Mouse (Mus musculus) liver, embryonic 14.5 days (tissue): Measurements from ENCODE around the gene Sarnp. TPM values are rescaled to one million over a fixed set of nuclear protein-coding genes. Genes with fewer than 3 reads are reported as not detected.

Experiments
- ATAC-seq: fragments of 200-750 bp; cut with Nextera tagmentation; 2 replicates; pipeline ENCODE4 v1.8.0; 2017; ENCODE audit warnings: moderate number of reproducible peaks, mild to moderate bottlenecking, moderate library complexity; ENCODE audit not compliant: insufficient read depth
- DNase-seq, 3 experiments: peaks; one replicate each; pipeline ENCODE4 v3.0.0-alpha.2; 2012 to 2013; ENCODE audit warnings: low read depth in 3 of 3, low spot score in 3 of 3
- H3K27ac ChIP-seq: fragments of 300-500 bp; sonication (generic); 2 replicates; pipeline ENCODE4 v1.5.1; 2014; ENCODE audit warnings: moderate library complexity, mild to moderate bottlenecking, control low read depth, inconsistent platforms
- H3K27me3 ChIP-seq: fragments of 300-500 bp; sonication (generic); 2 replicates; pipeline ENCODE4 v1.6.1; 2014; ENCODE audit warnings: mild to moderate bottlenecking, low read length, moderate library complexity; ENCODE audit not compliant: control insufficient read depth, insufficient read depth
- H3K36me3 ChIP-seq: fragments of 300-500 bp; sonication (generic); replicated peaks from 2 replicates; pipeline ENCODE4 v1.6.1; 2014; ENCODE audit warnings: low read depth; ENCODE audit not compliant: control insufficient read depth, insufficient read depth
- H3K4me1 ChIP-seq, 2 experiments: fragments of 200-500 bp in 1 of 2; fragments of 300-500 bp in 1 of 2; sonication (generic) in 1 of 2; replicated peaks; 2 replicates each; pipeline ENCODE4 v1.6.1; 2012 to 2014; ENCODE audit warnings: antibody characterized with exemption in 1 of 2, inconsistent platforms in 1 of 2, low read length in 1 of 2; ENCODE audit not compliant: control insufficient read depth in 2 of 2, insufficient read depth in 2 of 2
- H3K4me2 ChIP-seq: fragments of 300-500 bp; sonication (generic); 2 replicates; pipeline ENCODE4 v1.6.1; 2014; ENCODE audit warnings: low read depth, mild to moderate bottlenecking, control low read depth, moderate library complexity
- H3K4me3 ChIP-seq, 2 experiments: fragments of 200-500 bp in 1 of 2; fragments of 300-500 bp in 1 of 2; sonication (generic) in 1 of 2; 2 replicates each; pipeline ENCODE4 v1.5.1; 2012 to 2014; ENCODE audit warnings: low read depth in 2 of 2, low read length in 2 of 2, mild to moderate bottlenecking in 2 of 2, control low read depth in 1 of 2, inconsistent platforms in 1 of 2, moderate library complexity in 1 of 2; ENCODE audit not compliant: insufficient read depth in 1 of 2
- H3K9ac ChIP-seq: fragments of 300-500 bp; sonication (generic); replicated peaks from 2 replicates; pipeline ENCODE4 v1.6.1; 2014; ENCODE audit warnings: mild to moderate bottlenecking, control low read depth, moderate library complexity
- H3K9me3 ChIP-seq: fragments of 300-500 bp; sonication (generic); 2 replicates; pipeline ENCODE4 v1.6.1; 2016; ENCODE audit warnings: low read length, mixed read lengths; ENCODE audit not compliant: control insufficient read depth
- CTCF ChIP-seq: IDR thresholded peaks from 2 replicates; pipeline ENCODE4 v1.5.1; 2016; ENCODE audit warnings: antibody characterized with exemption, low read depth, control low read depth
- EP300 ChIP-seq: IDR thresholded peaks from 2 replicates; pipeline ENCODE4 v1.6.1; 2016; ENCODE audit warnings: antibody characterized with exemption, low read depth
- WGBS: fragments of 180-500 bp; shearing (Covaris S2); extraction: QIAGEN DNeasy Blood & Tissue Kit; methylation state at CpG from one replicate; pipeline ENCODE4 v1.1.7; 2014; ENCODE audit not compliant: insufficient replicate concordance; 5-methylcytosine and 5-hydroxymethylcytosine counted together
- polyA plus RNA-seq, 2 experiments: library from polyadenylated mRNA; depleted of rRNA in 1 of 2; stranded (reverse) in 1 of 2; unstranded in 1 of 2; fragments of >200 nt; fragmentation: Nextera tagmentation in 1 of 2; extraction: Ambion mirVana in 1 of 2; gene quantifications; 2 replicates each; pipeline versions ENCODE4 v1.2.1 to v1.2.3; 2012 to 2014

Gene Sarnp
- polyA plus RNA-seq, 2 experiments: 61.2 to 122 TPM

DNA sequence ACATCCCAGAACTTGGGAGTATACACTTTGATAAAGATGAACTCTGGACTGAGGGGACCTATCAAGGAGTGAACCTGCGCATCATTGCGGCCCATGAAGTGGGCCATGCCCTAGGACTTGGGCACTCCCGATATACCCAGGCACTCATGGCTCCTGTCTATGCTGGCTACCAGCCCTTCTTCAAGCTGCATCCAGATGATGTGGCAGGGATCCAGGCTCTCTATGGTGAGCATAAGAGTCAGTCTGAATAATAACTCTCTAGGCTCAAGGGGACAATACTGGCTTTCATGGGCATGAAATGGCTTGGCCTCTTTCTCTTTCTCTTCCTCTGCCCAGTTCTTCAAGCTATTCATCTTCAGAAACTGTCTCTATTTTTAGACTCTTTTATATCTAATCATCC is 21.6 kb upstream of the Sarnp start:
- ATAC-seq (no peak), DNase-seq (no peak)
- Histone ChIP-seq H3K4me2 (no peak overlapping the region), H3K27ac (no peak overlapping the region), H3K9ac (no peak overlapping the region), H3K27me3 (no peaks in the 10 kb centered on the region), H3K4me3 (no peak overlapping the region), H3K4me1 (peaks cover 0 to 2% of the 10 kb centered on the region in 2 experiments; a peak in 1 of 4 replicates), H3K36me3 (no peaks in the 10 kb centered on the region), H3K9me3 (no peaks in the 10 kb centered on the region)
- TF ChIP-seq CTCF: no peak
- WGBS: 83% methylated on average over 3 of the region's 3 CpGs

DNA sequence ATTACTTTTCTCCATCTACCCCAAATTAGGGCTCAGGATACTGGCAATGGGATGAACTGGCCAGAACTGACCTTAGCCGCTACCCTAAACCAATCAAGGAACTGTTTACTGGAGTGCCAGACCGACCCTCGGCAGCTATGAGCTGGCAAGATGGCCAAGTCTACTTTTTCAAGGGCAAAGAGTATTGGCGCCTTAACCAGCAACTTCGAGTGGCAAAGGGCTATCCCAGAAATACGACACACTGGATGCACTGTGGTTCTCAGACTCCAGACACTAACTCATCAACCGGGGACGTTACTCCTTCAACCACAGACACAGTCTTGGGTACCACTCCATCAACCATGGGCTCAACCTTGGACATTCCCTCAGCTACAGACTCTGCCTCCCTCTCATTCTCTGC is 18.5 kb upstream of the Sarnp start:
- H3K4me1 ChIP-seq: peaks cover 0 to under 1% of the 10 kb centered on the region in 2 experiments; a peak in 1 of 4 replicates
- no peaks in the 10 kb centered on the region for H3K9me3 ChIP-seq
- no peak overlapping the region for H3K27ac ChIP-seq
- ATAC-seq: no peak
- 76% methylated on average over 8 of the region's 8 CpGs for WGBS
- no peak for TF ChIP-seq EP300
- TF ChIP-seq CTCF: no peak
- no peak for DNase-seq
- no peak overlapping the region for H3K4me2 ChIP-seq
- H3K4me3 ChIP-seq: no peak overlapping the region
- H3K9ac ChIP-seq: no peak overlapping the region
- H3K36me3 ChIP-seq: no peaks in the 10 kb centered on the region
- no peaks in the 10 kb centered on the region for H3K27me3 ChIP-seq

DNA sequence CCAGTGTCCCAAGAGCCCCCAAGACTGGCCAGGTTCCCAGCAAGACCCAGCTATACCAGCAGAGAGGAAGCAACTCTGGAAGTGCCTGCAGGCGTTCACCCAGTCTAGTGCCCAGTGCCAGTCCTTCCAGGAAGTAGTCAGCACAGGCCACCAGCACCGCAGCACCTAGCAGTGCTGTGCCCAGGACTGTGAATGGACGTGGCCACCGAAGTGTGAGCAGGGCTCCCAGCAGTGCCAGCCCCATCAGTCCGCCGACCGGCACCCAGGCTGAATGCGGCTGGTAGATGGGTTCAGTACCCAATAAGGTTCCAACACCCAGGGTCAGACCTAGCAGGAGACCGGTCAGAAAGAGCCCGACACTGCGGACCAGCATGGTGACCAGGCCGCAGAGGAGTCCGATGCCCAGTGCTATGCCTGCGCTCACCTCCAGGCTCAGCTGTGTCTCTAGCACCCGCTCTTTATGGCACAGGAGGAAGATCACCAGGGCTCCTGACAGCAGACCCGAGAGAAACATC is 15.1 kb upstream of the Sarnp start:
- WGBS: 81% methylated on average over 16 of the region's 16 CpGs

DNA sequence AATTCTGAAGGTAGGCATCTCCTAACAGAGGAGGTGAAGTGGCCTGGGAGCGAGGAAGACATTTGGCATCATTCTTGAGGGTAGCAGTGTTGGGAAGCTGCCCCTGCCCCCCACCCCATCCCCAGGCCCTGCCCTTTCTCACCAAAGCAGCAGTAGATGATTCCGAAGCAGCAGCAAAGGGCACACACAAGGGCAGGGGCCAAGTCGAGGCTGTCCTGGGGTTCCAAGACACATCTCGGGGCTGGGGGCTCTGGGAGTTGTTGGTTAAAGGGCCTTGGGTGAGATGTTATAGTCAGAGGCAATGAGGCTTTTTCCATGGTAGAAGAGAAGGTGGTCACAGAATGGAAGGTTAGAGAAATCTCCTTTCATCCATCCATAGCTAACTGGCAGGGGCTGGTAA is 14.2 kb upstream of the Sarnp start:
- 68% methylated on average over 4 of the region's 4 CpGs for WGBS
- H3K36me3 ChIP-seq: 0 out of 2 replicates have a peak, but pooled peaks cover under 1% of the 10 kb centered on the region
- no peak overlapping the region for H3K9ac ChIP-seq
- no peak for TF ChIP-seq CTCF
- no peak for TF ChIP-seq EP300
- peak overlapping the region; percentile 92; the same call in 1 of the 2 replicates for H3K4me2 ChIP-seq
- H3K4me3 ChIP-seq: no peak overlapping the region
- ATAC-seq (no peak), DNase-seq (no peak)
- no peaks in the 10 kb centered on the region for H3K9me3 ChIP-seq
- H3K4me1 ChIP-seq: peaks cover 12 to 24% of the 10 kb centered on the region in 2 experiments
- H3K27ac ChIP-seq: no peak overlapping the region
- H3K27me3 ChIP-seq: no peaks in the 10 kb centered on the region

More for the DNA sequence above, 15.1 kb upstream of the Sarnp start:
- Histone ChIP-seq H3K9me3 (no peaks in the 10 kb centered on the region), H3K4me1 (peaks cover 9 to 18% of the 10 kb centered on the region in 2 experiments), H3K9ac (no peak overlapping the region), H3K4me3 (no peak overlapping the region), H3K27ac (no peak overlapping the region), H3K4me2 (no peak overlapping the region), H3K36me3 (no peaks in the 10 kb centered on the region), H3K27me3 (no peaks in the 10 kb centered on the region)
- TF ChIP-seq CTCF (no peak), EP300 (no peak)
- no peak for ATAC-seq
- DNase-seq: no peak

DNA sequence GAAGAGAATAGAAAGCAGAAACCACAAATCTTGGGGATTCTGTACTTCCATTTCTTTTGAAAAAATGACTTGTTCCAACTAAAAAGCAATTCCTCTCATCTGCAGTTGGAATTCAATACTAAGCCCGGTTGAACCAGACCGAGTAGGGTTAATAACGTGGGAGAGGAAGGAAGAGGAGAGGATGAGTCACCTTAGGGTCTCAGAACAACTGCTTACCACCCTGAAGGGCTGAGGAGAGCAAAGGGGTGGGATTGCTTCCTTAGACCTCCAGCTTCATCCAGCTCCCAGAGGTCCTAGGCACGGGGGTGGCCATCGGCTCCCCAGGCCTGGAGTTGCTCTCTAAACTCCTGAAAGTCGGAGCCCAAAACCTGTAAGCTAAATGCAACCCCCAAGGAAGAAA is 13.8 kb upstream of the Sarnp start:
- peaks cover 12 to 24% of the 10 kb centered on the region in 2 experiments for H3K4me1 ChIP-seq
- ATAC-seq: no peak
- no peaks in the 10 kb centered on the region for H3K9me3 ChIP-seq
- no peak for TF ChIP-seq CTCF
- TF ChIP-seq EP300: no peak
- H3K36me3 ChIP-seq: 0 out of 2 replicates have a peak, but pooled peaks cover 3% of the 10 kb centered on the region
- 9% methylated on average over 6 of the region's 6 CpGs for WGBS
- H3K9ac ChIP-seq: no peak overlapping the region
- H3K27me3 ChIP-seq: no peaks in the 10 kb centered on the region
- H3K4me2 ChIP-seq: peak overlapping the region; percentile 92
- no peak overlapping the region for H3K27ac ChIP-seq
- DNase-seq: no peak
- peak overlapping the region; percentile 69 to 80; a peak in 3 of 4 replicates for H3K4me3 ChIP-seq
